Mouse (Mus musculus) heart, postnatal 10 days (tissue): ENCODE data around the gene Islr2. TPM values are rescaled to one million over a fixed set of nuclear protein-coding genes. Genes with fewer than 3 reads are reported as not detected.

ENCODE experiments used
- DNase-seq, 2 experiments: peaks; one replicate each; pipeline ENCODE4 v3.0.0; 2021
- intact Hi-C: fragments of 180-260 bp; cut with DNase I; formaldehyde crosslinking; loops from one replicate; pipeline ENCODE4 v1.15.1; 2025
- total RNA-seq, 2 experiments: library from RNA; stranded (reverse); gene quantifications; 2 replicates each; pipeline ENCODE4 v1.2.3; 2021

Gene Islr2
- total RNA-seq, 2 experiments from 2014 or later, result 2.5 to 4.5 TPM

DNA sequence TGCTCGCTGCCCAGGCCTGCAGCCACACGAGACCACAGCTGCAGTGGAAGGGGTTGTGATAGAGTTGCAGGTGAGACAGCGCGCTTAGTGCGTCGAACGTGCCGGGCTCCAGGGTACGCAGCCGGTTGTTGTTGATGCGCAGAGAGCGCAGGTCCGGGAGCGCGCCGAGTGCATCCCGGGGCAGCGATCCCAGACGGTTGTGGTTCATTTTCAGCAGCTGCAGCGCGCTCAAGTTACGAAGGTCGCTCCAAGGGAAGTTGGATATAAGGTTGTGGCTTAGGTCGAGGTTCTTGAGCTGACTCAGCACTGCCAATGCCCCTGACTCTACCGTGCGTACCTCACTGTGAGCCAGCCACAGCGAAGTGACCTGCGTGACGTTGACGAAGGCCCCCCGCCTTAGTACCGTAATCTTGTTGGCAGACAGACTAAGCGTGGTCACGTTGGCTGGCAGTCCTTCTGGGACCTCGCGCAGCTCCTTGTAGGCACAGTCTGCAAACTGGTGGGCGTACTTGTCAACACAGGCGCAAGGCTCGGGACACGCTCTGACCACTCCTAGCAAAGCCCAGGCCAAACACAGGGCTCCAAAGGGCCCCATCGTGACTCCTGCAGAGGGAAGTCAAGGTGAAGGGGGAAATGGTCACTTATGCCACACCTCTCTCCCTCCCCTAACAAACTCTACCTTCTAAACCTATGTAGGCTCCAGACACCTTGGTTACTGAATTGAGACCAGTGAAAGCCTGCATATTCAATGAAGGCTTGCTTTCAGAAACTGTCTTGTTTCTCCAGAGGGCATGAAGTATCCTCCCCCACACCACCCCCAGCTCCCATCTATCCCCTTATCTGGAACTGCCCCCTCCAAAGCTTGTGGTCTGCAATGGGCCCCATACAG is 4.5 kb downstream of the Islr2 start:
- peak in 1 of 2 experiments; percentile 34 for DNase-seq
- intact Hi-C loops, result no loop called here

DNA sequence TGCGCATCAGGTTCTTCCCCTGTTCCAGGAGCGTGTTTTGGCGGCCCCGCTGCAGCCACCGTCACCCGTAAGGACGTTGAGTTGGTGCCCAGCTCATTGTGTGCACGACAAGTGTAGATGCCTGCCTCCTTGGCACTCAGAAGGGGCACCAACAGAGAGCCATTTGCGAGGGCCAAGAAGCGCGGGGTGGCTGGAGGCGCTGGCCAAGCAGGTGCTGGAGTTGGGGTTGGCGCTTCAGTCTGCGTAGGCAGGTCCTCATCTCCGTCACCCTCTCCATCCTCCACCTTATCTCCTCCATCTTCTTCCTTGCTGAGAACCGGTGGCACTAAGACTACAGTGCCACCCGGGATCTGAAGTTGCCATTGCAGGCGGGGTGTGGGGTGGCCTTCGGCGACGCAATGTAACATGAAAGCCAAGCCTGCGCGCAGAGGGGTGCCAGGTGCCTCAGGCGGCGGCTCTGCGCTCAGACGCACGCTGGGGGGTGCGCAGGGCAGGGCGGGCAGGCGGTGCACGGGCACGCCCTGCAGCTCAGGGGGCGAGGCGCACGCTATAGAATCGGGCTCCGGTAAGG is 5.2 kb downstream of the Islr2 start:
- no peak for DNase-seq
- intact Hi-C loops, result no loop called here

DNA sequence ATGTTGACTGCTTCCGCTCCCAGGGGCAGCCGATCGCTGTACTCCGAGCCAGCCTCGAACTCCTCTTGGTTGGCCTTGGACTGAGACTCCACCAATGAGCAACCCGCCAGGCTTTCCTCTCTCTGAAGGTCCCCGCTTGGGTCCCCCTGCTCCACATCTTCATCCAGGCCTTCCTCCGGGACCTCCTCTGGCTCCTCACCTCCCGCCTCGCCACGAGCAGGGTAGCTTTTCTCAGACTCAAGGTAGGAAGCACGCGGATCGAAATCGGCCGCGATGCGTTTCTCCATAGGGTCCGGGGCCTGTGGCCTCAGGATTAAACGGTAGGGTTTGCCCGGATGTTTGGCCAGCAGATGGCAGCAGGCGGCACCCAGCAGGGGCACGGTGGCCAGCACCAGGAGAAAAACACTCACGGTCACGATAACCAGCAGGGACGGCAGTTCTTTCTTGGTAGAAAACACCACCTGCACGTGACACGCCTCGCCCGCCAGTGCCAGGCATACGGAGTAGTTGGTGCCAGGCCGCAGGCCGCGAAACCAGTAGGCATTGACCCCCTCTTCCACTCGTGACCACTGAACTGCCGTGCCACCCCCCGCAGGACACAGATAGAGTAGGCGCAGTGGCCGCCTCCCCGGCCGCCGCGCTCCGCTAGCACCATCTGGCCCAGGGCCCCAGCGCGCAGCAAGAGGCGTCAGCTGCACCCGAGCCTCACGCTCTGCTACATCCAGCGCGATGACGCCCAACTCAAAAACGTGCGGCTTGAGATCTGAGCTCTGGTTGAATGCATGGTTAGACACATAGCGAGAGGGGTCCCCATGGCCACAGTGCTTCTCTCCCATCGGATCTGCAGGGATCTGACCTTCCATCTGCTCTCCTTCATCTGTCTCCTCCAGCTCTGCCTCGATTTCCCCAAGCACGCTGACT is 6.1 kb downstream of the Islr2 start:
- intact Hi-C loops, result no loop called here
- DNase-seq, result peak; percentile 52 to 66

DNA sequence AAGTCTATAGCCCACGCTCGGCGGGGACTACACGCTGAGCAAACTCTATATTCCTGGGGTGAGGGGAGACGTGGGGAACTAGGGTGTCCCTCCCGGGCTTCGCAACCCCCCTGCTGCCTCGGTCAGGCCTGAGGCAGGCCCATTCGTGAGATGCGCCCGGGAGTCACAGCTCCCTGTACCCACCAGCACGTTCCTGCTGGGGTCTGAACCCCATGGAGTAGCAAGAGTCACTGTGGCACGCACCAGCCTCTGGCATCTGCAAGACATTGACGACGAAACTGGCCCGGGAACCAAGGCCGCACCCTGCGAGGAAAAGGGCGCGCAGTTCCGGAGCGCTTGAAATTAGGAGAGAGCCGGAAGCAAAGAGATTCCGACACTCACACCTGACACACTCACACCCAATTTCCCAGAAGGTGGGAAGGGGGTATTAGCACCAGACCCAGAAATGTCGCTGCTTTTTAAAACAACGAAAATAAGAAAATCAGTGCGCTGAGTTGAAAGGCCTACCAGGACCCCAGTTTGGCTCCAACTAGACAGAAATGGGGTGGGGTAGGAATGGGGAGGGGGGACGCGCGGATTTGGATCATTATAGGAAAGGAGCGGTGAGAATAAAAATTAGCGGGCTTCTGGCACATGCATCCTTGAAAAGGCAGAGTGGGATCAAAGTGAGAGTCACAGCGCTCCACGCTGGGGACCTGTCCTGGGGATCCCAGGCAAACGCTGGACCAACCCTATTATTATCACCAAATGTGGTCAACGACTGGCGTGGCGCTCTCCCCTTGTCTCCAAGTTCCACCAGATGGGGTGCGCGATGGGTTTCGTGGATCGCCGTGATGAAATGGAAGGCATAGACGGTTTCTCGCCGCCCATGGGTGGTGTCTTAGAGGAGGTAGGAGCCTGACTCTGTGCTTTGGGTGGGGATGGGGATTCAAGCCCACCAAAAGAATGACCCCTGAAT is 7.2 kb downstream of the Islr2 start:
- intact Hi-C loops, result no loop called here
- DNase-seq, result no peak

DNA sequence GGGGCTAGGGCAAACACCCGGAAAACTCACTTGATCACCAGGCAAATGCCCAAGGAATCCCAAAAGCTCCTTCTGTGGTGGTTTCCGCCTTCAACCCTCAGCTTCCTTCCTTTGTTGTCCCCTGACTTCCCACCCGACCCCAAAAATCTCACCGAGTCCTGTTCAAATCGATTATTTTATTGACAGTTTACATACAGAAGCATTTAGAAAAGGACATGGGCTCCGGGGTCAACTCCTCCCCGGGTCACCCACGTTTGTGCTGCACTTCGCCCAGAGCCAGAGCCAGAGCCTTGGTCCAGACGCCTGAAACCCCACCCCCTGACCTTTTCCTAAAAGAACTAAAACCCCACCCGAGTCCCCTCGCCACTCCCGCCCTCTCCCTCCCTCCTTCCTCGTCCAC is 8.0 kb downstream of the Islr2 start:
- intact Hi-C loops, result no loop called here
- DNase-seq, result no peak

DNA sequence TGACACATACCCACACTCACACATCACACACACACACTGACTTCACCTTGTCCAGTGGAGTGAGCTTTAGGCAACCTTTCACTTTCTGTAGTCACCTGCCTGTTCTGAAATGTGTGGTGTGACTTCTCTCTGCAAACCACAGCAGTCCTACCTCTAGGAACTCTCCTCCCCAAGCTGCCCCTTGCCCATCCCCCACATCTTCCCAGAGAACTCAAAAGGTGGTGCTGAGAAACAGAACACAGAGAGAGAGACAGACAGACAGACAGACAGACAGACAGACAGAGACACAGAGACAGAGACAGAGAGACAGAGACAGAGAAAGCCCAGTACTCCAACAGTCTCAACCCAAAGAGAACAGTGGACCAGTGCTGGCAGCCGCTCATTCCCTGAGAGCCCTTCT is 8.4 kb downstream of the Islr2 start:
- no peak for DNase-seq
- intact Hi-C loops, result no loop called here

DNA sequence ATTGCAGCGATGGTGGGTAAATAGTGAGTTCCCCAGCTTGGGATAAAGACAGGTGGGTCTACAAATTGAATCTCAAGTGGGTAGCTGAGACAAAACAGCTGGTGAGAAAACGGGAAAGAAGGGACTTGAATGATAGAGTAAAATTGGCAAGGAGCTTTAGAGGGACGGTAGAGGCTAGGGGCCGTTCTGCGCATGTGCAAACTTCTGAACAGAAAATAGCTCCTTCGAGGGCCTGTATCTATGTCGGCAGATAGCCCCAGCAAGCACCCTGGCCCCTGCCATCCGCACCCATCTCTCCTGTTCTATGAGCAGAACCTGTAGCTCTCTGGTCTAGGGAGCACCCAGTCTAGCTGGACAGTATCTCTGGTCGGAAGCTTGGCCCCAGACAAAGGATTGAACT is 9.9 kb downstream of the Islr2 start:
- intact Hi-C loops, result no loop called here
- DNase-seq, result no peak

DNA sequence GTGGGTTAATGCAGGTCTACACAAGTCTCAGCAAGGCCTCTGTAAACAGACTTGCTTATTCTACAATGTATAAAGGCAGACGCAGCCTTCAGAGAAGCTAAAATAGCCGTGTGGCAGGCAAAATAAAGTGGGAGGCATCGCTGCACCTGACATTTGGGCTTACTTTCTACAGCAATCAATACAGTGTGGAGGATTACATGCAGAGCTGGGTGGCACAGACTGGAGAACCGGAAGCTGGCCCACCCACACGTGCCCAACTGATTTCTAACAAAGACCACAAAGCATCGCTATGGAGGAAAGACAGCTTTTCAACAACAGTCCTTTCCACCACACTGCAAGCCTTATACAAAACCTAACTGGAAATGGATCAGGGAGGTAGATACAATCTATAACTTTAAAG is 19.7 kb downstream of the Islr2 start:
- intact Hi-C loops, result no loop called here
- no peak for DNase-seq

DNA sequence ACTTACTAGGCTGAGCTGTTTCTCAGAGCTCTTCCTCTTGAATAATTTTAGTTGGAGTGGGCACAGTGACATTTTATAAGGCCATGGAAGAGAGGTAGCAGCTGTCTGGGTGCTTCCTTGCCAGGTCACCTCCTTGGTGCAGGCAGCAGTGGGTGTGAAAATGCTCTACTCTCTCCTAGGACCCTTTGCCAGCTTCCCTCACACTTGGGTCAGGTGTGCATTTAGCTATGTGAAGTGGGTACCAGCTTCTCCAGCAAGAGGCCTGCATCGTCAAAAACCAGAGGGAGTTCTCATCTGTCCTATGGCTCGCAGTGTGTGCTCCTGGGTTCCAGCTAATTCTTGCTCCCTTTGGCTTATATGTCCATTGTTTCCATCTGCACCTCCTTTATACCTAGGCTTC is 24.7 kb downstream of the Islr2 start:
- DNase-seq, result no peak

DNA sequence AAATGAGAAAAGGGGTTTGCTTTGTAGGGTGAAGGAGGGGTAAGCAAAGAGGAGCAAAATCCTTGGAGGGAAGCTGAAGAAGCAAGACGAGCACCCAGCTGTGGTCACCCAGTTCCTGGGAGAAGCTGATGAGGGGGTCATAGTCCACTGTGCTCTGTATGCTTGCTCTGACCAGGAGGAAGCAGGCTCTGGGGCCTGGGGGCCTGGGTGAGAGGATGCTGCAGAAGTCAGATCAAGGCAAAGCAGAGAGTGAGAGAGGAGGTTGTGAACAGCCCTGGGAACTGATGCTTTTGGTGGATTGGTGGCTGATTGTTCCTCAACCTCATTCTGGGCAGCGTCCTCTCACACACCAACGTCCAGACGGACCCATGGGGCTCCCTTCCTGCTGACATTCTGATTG is 27.0 kb downstream of the Islr2 start:
- intact Hi-C loops, result no loop called here
- DNase-seq, result no peak

More for the DNA sequence above, 24.7 kb downstream of the Islr2 start:
- intact Hi-C loops, result no loop called here

DNA sequence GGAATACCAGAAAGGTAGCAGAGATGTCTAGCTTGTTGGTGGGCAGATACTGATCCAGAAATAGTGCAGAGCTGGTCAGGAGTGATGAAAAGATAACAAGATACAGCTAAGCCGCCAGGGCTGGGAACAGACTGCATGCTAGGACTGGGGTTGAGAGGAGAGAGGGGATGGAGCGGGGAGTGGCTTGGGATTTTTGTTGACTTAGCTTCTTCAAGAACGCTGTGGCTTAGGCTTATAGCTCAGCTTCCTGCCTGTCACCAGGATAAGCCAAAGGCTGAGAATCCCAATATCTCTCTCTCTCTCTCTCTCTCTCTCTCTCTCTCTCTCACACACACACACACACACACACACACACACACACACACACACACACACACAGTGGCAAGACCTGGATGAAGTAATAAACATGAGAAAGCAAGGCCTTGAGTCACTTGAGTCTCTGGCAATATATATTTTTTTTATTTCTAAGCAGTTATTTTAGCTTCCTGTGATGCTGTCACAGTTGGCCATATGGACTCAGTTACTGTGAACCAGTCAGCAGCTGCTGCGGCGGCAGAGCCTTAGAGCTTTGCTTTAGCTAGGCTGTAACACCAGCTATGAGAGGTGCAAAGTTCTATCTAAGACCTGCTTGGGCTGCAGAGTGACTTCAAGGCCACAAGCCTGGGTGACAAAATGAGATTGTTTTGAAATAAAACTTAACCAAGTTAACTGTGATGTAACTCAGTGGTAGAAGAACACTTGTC is 28.2 kb downstream of the Islr2 start:
- DNase-seq, result no peak
- intact Hi-C loops, result no loop called here

DNA sequence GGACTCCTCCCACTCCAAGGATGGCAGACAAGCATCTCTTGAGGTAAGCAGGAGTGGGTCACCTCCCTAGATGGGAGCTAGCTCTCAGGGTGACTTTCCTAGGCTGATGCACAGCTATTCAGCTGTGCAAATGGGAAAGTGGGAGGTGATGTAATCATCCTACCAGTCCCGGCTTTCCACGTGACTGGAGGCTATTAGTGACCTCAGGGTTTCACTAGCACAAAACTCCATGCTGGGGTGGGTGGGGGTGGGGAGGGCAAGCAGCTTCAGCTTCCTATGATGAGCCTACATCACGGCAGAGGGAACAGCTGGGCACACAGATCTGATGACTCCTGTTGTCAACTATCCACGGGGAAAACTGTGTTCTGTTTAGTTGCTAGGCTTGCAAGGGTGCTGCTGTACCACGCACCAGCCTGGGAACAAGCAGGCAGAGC is 29.3 kb downstream of the Islr2 start:
- DNase-seq, result no peak
- intact Hi-C loops, result no loop called here

DNA sequence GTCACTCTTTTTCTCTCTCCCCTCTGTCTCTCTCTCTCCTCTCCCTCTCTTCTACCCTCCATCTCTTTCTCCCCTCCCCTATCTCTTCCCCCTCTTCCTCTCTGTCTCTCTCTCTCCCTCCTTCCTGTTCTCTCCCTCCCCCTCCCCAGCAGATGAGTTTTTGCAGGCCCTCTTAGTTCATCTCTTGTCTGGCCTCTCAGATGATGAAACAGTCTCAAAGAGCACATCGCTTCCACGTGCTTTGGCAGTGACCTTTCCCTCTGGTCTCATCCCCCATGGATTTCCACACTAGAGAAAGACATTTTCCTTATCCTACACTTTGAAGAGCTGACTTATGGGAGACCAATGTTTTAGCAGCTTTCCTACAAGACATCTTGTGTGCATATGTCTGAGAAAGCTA is 31.3 kb downstream of the Islr2 start:
- DNase-seq, result no peak
- intact Hi-C loops, result no loop called here

DNA sequence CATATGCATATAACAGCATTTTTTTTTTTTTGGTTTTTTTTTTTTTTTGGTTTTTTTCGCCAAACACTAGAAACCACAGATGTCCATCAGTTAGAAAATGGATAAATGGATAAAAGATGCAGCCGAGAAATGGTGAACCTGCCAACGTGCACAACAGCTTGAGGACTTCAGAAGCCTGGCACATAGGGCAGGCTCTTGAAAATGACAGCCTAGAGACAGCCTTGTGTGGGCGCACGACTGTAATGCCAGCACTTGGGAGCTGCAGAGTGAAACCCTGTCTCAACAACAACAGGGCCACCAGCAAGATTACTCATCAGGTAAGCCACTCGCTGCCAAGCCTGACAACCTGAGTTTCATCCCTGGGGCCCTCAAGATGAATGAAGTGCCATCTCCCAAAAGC is 34.7 kb downstream of the Islr2 start:
- no peak for DNase-seq
- intact Hi-C loops, result no loop called here

DNA sequence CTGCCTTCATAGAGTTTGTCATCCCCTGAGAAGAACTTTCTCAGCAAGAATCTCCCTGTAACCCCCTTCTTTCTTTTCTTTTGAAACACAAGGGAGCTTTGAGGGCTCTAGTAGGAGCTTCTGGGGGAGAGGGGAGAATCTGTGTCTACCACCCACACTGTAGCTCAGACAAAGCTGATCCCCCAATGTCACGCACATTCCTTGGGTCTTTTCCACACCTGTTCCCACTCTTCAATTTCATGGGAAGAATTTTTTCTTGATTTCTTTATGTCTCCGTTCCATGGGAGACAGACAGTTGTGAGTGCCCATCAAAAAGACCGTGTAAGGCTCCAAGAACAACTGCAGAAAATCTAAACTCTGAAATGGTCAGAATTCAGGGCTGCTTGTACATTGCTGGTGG is 35.2 kb downstream of the Islr2 start:
- intact Hi-C loops, result no loop called here

DNA sequence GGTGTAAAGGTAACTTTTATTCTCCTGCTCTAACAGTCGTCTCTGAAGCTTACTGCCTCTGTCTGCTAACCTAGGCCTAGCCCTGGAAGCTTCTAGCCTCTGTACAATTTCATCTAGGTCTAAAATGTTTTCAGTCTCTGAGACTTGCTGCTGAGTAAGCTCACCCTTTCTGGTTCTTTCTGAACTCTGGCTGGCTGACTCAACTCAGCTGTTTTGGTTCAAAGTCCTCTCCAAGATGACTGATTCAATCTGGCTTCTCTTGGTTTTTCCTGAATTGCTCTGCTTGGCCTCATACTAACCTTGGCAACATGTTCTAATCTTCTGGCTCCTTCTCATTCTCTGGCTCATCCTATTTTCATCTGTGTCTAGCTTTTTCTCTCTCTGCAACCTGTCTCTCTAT is 38.3 kb downstream of the Islr2 start:
- no peak for DNase-seq
- intact Hi-C loops, result no loop called here

More for the DNA sequence above, 35.2 kb downstream of the Islr2 start:
- no peak for DNase-seq

DNA sequence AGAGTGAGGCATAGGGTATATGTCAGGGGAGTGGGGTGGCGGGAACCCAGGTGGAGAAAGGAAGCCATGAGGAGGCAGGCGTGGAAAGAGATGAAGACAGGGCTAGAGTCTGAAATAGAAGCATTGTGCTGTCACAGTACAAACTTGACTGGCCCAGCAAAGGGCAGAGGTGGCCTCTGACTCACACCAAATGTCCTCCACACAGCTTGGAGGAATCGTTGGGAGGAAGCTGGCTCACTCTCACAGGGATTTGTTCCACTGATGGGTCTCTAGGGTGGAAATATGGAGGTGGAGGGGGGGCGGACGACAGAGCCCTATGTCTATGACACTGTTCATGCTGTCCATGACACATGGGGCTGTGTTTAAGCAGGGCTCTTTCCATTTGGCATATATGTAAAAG is 41.0 kb downstream of the Islr2 start:
- intact Hi-C loops, result no loop called here
- no peak for DNase-seq

DNA sequence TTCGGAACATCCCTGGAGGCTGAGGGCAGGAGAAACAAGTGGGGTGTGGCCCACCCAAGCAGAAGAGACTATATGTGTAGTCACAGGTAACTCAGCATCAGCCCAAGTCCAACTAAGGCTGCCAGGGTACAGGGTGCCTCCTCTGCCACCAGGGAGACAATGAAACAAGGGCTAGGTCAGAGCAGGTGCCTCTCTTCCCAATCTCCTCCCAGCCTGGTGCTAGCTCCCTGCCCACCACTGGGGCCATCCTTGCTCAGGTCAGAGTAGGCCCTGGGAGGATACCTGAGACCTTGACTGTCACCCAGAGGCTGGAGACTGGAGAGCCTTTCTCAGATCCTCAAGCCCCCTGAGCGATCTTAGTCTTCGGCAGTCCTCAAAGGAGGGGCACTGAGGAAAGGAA is 41.9 kb downstream of the Islr2 start:
- intact Hi-C loops, result no loop called here
- no peak for DNase-seq

DNA sequence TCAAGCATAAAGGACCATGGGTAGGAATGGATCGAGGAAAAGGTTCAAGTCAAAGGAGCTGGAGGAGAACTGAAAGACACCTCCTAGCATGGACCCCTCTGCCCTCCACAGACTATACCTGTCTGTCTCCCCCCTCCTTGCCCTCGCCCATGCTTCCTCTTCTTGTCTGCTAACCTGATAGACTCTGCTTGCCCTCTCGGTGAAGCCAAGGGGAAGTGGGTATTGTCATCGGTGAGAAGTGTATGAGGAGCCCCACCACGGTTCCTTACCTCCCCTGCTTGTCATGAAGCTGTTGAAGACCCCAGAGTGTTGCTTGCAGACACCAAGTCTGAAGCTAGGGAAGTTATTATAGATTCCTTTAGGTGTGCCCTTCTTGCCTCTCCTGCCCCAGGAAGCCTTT is 43.8 kb downstream of the Islr2 start:
- no peak for DNase-seq
- intact Hi-C loops, result no loop called here

DNA sequence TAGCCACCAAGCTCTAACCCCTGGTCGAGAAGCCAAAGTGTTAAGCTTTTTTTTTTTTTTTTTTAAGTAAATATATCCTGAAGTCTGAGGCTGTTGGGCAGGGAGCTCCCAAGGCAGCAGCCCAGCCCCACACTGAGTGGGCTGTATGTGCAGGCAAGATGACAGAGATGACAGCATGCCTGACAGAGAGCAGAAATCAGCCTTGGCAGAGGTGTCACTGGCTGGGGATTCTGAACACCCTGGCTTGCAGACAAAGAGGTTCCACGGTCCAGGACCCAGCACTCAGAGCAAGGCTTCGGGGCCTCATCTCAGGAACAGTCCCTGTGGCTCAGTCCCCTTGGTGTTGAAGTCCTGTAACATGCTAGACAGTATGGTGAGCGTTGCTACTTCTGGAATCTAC is 44.3 kb downstream of the Islr2 start:
- intact Hi-C loops, result no loop called here
- DNase-seq, result peak; percentile 68 to 75
